ENCODE assay signal across 9 mouse cellular contexts in the genomic region with DNA sequence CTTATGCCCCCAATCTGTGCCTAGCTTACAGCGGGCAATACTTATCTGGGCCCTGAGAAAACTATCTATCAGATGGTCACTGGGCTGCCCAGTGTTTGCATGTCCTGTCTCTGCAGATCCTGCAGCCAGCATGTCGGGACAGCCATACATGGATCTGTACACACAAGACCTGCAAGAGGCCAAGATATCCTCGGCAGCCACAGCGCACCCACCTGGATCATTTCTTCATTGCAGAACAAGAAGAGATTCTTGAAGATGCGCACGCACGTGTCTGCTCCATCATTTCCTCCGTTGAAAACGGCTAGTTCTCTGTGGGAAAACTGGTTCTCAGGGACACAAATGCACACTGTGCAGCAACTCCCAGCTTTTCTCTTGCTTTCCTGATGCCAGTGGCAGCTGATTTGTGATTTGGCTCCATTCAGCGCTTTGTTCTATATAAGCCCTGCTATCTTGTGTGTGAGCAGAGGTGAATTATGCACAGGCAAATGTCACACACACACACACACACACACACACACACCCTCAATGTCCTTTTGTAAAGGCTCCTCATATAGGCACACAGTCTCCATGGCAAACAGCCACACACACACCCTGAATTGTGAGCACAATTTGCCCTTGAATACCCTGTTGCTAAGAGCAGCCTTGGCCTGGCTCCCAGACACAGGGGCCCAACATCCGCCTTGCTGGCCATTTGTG.
DNase-seq lines count a peak whose midpoint lies in the region; ATAC-seq lines count a peak whose summit lies in the region.
"Had no signal": no experiment of that assay in that cellular context is flagged by ENCODE, and none has a peak within 500 bp of the region (broad histone marks: within the 10 kb centered on the region; RNA-seq: fewer than 3 reads in every experiment).

No protein-coding gene starts in this region.

- H3K4me2 ChIP-seq in kidney, embryonic 15.5 days, result no peak overlapping the region
- H3K4me2 ChIP-seq in forebrain, embryonic 11.5 days (ENCODE audit: low read depth, low read length, severe bottlenecking), result no peak overlapping the region
- H3K4me2 ChIP-seq in neural tube, embryonic 15.5 days, result peak overlapping the region; percentile 13; the same call in 1 of the 2 replicates
- H3K4me2 ChIP-seq in kidney, embryonic 16.5 days (replicated peaks; ENCODE audit: low read depth, low read length), result no peak overlapping the region
- H3K4me2 ChIP-seq: lung, embryonic 15.5 days had no signal

- H3K9me3 ChIP-seq in kidney, embryonic 15.5 days (replicated peaks), result no peaks in the 10 kb centered on the region
- no peaks in the 10 kb centered on the region for H3K9me3 ChIP-seq in forebrain, embryonic 11.5 days (ENCODE audit: control insufficient read depth, low read length)
- no peaks in the 10 kb centered on the region for H3K9me3 ChIP-seq in neural tube, embryonic 15.5 days (replicated peaks)
- H3K9me3 ChIP-seq in kidney, embryonic 16.5 days (ENCODE audit: low read length), result no peaks in the 10 kb centered on the region
- H3K9me3 ChIP-seq: lung, embryonic 15.5 days had no signal

- no peak overlapping the region for H3K27ac ChIP-seq in kidney, embryonic 15.5 days
- peak overlapping the region; percentile 18; the same call in 1 of the 2 replicates for H3K27ac ChIP-seq in forebrain, embryonic 11.5 days (ENCODE audit: low read depth, low read length)
- peak overlapping the region; percentile 85 for H3K27ac ChIP-seq in neural tube, embryonic 15.5 days (replicated peaks)
- H3K27ac ChIP-seq in kidney, embryonic 16.5 days (ENCODE audit: low read length), result no peak overlapping the region
- H3K27ac ChIP-seq: lung, embryonic 15.5 days had no signal

- H3K4me3 ChIP-seq in kidney, embryonic 15.5 days (replicated peaks), result no peak overlapping the region
- no peak overlapping the region for H3K4me3 ChIP-seq in forebrain, embryonic 11.5 days (ENCODE audit: low read depth, low read length)
- H3K4me3 ChIP-seq in neural tube, embryonic 15.5 days (replicated peaks), result no peak overlapping the region
- no peak overlapping the region for H3K4me3 ChIP-seq in kidney, embryonic 16.5 days (ENCODE audit: low read length)
- H3K4me3 ChIP-seq: lung, embryonic 15.5 days had no signal

- no peaks in the 10 kb centered on the region for H3K27me3 ChIP-seq in kidney, embryonic 15.5 days
- no peaks in the 10 kb centered on the region for H3K27me3 ChIP-seq in forebrain, embryonic 11.5 days (ENCODE audit: control insufficient read depth, insufficient read depth, low read length)
- no peaks in the 10 kb centered on the region for H3K27me3 ChIP-seq in neural tube, embryonic 15.5 days (replicated peaks)
- H3K27me3 ChIP-seq in kidney, embryonic 16.5 days (ENCODE audit: insufficient read depth, low read length), result no peaks in the 10 kb centered on the region
- H3K27me3 ChIP-seq: lung, embryonic 15.5 days had no signal

- WGBS in kidney, embryonic 15.5 days, result 86% methylated on average over 11 of the region's 11 CpGs
- 82% methylated on average over 11 of the region's 11 CpGs for WGBS in forebrain, embryonic 11.5 days
- WGBS in neural tube, embryonic 15.5 days, result 37% methylated on average over 11 of the region's 11 CpGs
- 80% methylated on average over 11 of the region's 11 CpGs for WGBS in kidney, embryonic 16.5 days

- DNase-seq in kidney, postnatal 10 days, result peak; percentile 10
- peak; percentile 61 for DNase-seq in forebrain, embryonic 11.5 days (ENCODE audit: low spot score)
- peak; percentile 69 to 84 for DNase-seq in layer of hippocampus, postnatal 14 days (ENCODE audit: low spot score in 2 of 2)
- no peak for DNase-seq in gastrocnemius, postnatal 25 days
- no peak for DNase-seq in kidney, adult 18-20 months

- no peaks in the 10 kb centered on the region for H3K36me3 ChIP-seq in kidney, embryonic 15.5 days
- no peaks in the 10 kb centered on the region for H3K36me3 ChIP-seq in forebrain, embryonic 11.5 days (ENCODE audit: control insufficient read depth, insufficient read depth, low read length)
- no peaks in the 10 kb centered on the region for H3K36me3 ChIP-seq in neural tube, embryonic 15.5 days
- no peaks in the 10 kb centered on the region for H3K36me3 ChIP-seq in kidney, embryonic 16.5 days (ENCODE audit: insufficient read depth, low read length)
- H3K36me3 ChIP-seq: lung, embryonic 15.5 days had no signal

- H3K9ac ChIP-seq in kidney, embryonic 15.5 days, result no peak overlapping the region
- no peak overlapping the region for H3K9ac ChIP-seq in forebrain, embryonic 11.5 days (ENCODE audit: low read length)
- no peak overlapping the region for H3K9ac ChIP-seq in neural tube, embryonic 15.5 days (replicated peaks)
- H3K9ac ChIP-seq in kidney, embryonic 16.5 days (replicated peaks; ENCODE audit: low read length), result no peak overlapping the region
- H3K9ac ChIP-seq: lung, embryonic 15.5 days had no signal

- H3K4me1 ChIP-seq in kidney, embryonic 15.5 days, result no peaks in the 10 kb centered on the region
- H3K4me1 ChIP-seq in forebrain, embryonic 11.5 days (replicated peaks; ENCODE audit: control insufficient read depth, insufficient read depth, low read length), result peaks cover 4% of the 10 kb centered on the region; the same call in 1 of the 2 replicates
- peaks cover 14% of the 10 kb centered on the region for H3K4me1 ChIP-seq in neural tube, embryonic 15.5 days
- no peaks in the 10 kb centered on the region for H3K4me1 ChIP-seq in kidney, embryonic 16.5 days (ENCODE audit: insufficient read depth, low read length)
- H3K4me1 ChIP-seq: lung, embryonic 15.5 days had no signal

- ATAC-seq in kidney, embryonic 15.5 days (replicated peaks; ENCODE audit: low FRiP score), result no peak
- ATAC-seq in forebrain, embryonic 11.5 days (replicated peaks; ENCODE audit: low FRiP score), result peak; percentile 79
- peak; percentile 68 for ATAC-seq in neural tube, embryonic 15.5 days (ENCODE audit: low FRiP score)
- ATAC-seq in kidney, embryonic 16.5 days (ENCODE audit: low FRiP score, low TSS enrichment), result no peak

Comparison
In these comparisons a context has a peak if more than half of its experiments do, and no peak if none do; other contexts are left out.
1. DNase-seq: peak in kidney, postnatal 10 days (single experiment), forebrain, embryonic 11.5 days (single experiment) and layer of hippocampus, postnatal 14 days (2 of 2); none in gastrocnemius, postnatal 25 days (single experiment) and kidney, adult 18-20 months (single experiment).
2. ATAC-seq: peak in forebrain, embryonic 11.5 days (single experiment) and neural tube, embryonic 15.5 days (single experiment); none in kidney, embryonic 15.5 days (single experiment) and kidney, embryonic 16.5 days (single experiment).
3. H3K27ac ChIP-seq: peak in forebrain, embryonic 11.5 days (single experiment) and neural tube, embryonic 15.5 days (single experiment); none in kidney, embryonic 15.5 days (single experiment) and kidney, embryonic 16.5 days (single experiment).